Mouse (Mus musculus) lung, embryonic 16.5 days (tissue): ENCODE results near the gene Pex12. TPM values are rescaled to one million over a fixed set of nuclear protein-coding genes. Genes with fewer than 3 reads are reported as not detected.
"Not testable (repeated sequence)": the region's sequence is repeated elsewhere in the genome, so short reads cannot be mapped to it uniquely, and the experiment has no call there.

ENCODE experiments used
- ATAC-seq: fragments of 200-750 bp; cut with Nextera tagmentation; 2 replicates; pipeline ENCODE4 v1.8.0; 2017; ENCODE audit warnings: low read depth, mild to moderate bottlenecking, moderate library complexity
- H3K27ac ChIP-seq: fragments of 300-500 bp; sonication (generic); 2 replicates; pipeline ENCODE4 v1.5.1; 2014; ENCODE audit warnings: mild to moderate bottlenecking, control low read depth, low read length
- H3K27me3 ChIP-seq: fragments of 300-500 bp; sonication (generic); 2 replicates; pipeline ENCODE4 v1.6.1; 2014; ENCODE audit warnings: low read depth, low read length, mixed read lengths; ENCODE audit not compliant: control insufficient read depth, insufficient read depth
- H3K36me3 ChIP-seq: fragments of 300-500 bp; sonication (generic); 2 replicates; pipeline ENCODE4 v1.6.1; 2014; ENCODE audit warnings: low read length; ENCODE audit not compliant: control insufficient read depth, insufficient read depth
- H3K4me1 ChIP-seq: fragments of 300-500 bp; sonication (generic); replicated peaks from 2 replicates; pipeline ENCODE4 v1.6.1; 2014; ENCODE audit warnings: low read length, mixed read lengths; ENCODE audit not compliant: control insufficient read depth, insufficient read depth
- H3K4me2 ChIP-seq: fragments of 300-500 bp; sonication (generic); 2 replicates; pipeline ENCODE4 v1.6.1; 2014; ENCODE audit warnings: low read depth, low read length, control low read depth
- H3K4me3 ChIP-seq: fragments of 300-500 bp; sonication (generic); 2 replicates; pipeline ENCODE4 v1.5.1; 2014; ENCODE audit warnings: mild to moderate bottlenecking, low read length, control low read depth
- H3K9ac ChIP-seq: fragments of 300-500 bp; sonication (generic); 2 replicates; pipeline ENCODE4 v1.6.1; 2014; ENCODE audit warnings: low read length, control low read depth
- H3K9me3 ChIP-seq: fragments of 300-500 bp; sonication (generic); 2 replicates; pipeline ENCODE4 v1.6.1; 2016; ENCODE audit warnings: low read length; ENCODE audit not compliant: control insufficient read depth
- WGBS: fragments of 180-500 bp; shearing (Covaris S2); extraction: QIAGEN DNeasy Blood & Tissue Kit; methylation state at CpG from one replicate; pipeline ENCODE4 v1.1.7; 2014; 5-methylcytosine and 5-hydroxymethylcytosine counted together
- polyA plus RNA-seq: library from polyadenylated mRNA; unstranded; fragments of >200 nt; fragmentation: Nextera tagmentation; extraction: Ambion mirVana; gene quantifications from 2 replicates; pipeline ENCODE4 v1.2.1, GENCODE M21; 2015

Pex12 gene
- polyA plus RNA-seq, 1 experiment from 2014 or later = 13.1 TPM

- Histone ChIP-seq H3K9ac (no peak overlapping the region), H3K4me1 (peaks cover 3% of the 10 kb centered on the region; the same call in 1 of the 2 replicates), H3K27me3 (no peaks in the 10 kb centered on the region), H3K27ac (no peak overlapping the region), H3K4me2 (no peak overlapping the region), H3K36me3 (no peaks in the 10 kb centered on the region), H3K9me3 (no peaks in the 10 kb centered on the region), H3K4me3 (no peak overlapping the region)
- ATAC-seq = no peak
- 33% methylated on average over 7 of the region's 7 CpGs for WGBS
These were observed 26.1 kb downstream of the Pex12 start for GRCm38 (mm10) chr11:83276251-83276650.

DNA sequence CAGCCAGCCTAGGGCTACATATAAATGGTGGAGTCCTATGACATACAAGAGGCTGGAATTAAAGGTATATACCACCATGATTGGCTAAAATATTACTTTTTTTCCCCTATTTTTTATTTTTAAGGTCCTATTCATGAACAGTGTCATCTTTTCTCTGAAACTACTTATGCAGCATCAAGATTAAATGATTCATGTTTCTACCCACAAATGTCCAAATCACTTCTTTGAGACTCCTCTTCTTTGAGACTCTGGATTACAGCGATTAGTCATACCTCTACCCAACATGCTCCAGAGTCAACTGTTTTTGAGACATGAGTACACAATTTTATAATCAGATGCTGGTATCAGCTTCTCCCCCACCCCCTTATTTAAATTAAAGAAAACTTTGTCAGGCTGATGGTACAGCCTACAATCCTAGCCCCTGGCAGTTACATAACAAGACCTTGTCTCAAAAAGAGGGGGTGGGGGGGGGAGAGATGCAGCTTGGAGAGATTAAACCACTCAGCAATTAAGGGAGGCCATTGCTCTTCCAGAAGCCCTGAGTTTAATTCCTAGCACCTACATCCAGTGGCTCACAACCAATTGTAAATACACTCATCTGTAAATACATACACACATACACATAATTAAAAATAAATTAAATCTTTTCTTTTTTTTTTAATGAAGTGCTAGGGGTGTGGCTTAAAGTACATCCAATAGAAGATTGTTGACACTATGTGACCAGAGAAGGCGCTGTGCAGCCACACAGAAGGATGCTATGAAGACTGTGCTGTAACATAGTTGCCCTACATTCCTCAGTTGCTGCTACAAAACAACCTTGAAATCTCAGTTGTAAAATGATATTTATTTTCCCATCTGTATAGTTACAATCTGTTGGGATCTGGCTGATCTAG is 30.2 kb downstream of the Pex12 start:
- H3K4me2 ChIP-seq = peak overlapping the region; percentile 75; the same call in 1 of the 2 replicates
- peaks cover 3% of the 10 kb centered on the region; the same call in 1 of the 2 replicates for H3K4me1 ChIP-seq
- no peak overlapping the region for H3K9ac ChIP-seq
- H3K27me3 ChIP-seq = no peaks in the 10 kb centered on the region
- no peaks in the 10 kb centered on the region for H3K36me3 ChIP-seq
- H3K9me3 ChIP-seq = no peaks in the 10 kb centered on the region
- no peak overlapping the region for H3K4me3 ChIP-seq
- no peak overlapping the region for H3K27ac ChIP-seq
- ATAC-seq = no peak
- 17% methylated on average over 2 of the region's 2 CpGs for WGBS

DNA sequence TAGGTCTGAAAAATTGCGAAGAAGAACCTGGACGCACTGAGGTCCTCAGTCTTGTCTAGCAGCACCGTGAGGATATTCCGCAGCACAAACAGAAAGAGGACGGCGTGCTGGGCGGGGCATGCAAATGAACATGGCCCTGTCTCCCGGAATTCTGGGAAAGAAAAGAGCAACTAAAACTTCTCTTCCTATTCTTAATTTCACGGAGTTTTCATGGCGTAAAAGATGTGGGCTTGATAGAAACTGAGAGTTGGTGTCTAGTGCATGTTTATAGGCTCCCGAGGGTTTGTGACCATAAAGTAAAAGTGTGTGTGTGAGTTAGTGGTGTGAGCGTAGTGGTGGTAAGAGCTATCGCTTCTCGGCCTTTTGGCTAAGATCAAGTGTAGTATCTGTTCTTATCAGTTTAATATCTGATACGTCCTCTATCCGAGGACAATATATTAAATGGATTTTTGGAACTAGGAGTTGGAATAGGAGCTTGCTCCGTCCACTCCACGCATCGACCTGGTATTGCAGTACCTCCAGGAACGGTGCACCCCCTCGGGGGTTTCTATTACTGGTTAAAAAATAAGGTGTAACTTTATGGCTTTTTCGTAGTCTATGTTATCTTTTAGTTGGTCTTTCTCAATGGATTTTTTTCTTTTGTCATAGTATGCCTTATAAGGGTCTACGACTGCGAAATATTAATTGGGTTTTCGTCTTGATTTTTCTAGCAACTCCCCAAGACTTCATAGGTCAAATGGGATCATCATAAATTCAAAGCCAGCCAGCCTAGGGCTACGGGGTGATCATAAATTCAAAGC is 31.0 kb downstream of the Pex12 start:
- whole genome bisulfite sequencing = under 1% methylated on average over 26 of the region's 26 CpGs
- ATAC-seq = peak; percentile 91
- Histone ChIP-seq H3K36me3 (no peaks in the 10 kb centered on the region), H3K9me3 (no peaks in the 10 kb centered on the region), H3K4me2 (peak overlapping the region; percentile 75), H3K27ac (peak overlapping the region; percentile 68), H3K4me1 (peaks cover 3% of the 10 kb centered on the region; the same call in 1 of the 2 replicates), H3K9ac (peak overlapping the region; percentile 68), H3K4me3 (peak overlapping the region; percentile 72), H3K27me3 (no peaks in the 10 kb centered on the region)

DNA sequence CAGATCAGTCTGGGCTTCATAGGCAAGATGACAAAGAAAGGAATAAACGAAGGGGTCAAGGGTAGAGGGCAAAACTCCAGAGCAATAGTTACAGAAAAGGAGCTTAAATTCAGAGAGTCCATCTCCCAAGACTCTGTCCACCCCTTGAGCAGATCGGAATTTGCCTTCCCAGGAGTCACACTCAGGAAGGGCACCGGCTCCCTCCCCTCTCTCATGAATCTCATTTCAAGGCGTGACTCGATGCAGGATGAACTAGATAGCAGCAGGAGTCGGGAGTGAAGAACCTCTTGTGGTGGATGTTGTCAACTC is 31.6 kb downstream of the Pex12 start:
- Histone ChIP-seq H3K27ac (peak overlapping the region; percentile 68), H3K4me2 (peak overlapping the region; percentile 75), H3K36me3 (no peaks in the 10 kb centered on the region), H3K27me3 (no peaks in the 10 kb centered on the region), H3K4me3 (peak overlapping the region; percentile 72), H3K4me1 (no peaks in the 10 kb centered on the region), H3K9me3 (no peaks in the 10 kb centered on the region), H3K9ac (peak overlapping the region; percentile 68)
- WGBS = under 1% methylated on average over 6 of the region's 6 CpGs
- ATAC-seq = peak; percentile 51

DNA sequence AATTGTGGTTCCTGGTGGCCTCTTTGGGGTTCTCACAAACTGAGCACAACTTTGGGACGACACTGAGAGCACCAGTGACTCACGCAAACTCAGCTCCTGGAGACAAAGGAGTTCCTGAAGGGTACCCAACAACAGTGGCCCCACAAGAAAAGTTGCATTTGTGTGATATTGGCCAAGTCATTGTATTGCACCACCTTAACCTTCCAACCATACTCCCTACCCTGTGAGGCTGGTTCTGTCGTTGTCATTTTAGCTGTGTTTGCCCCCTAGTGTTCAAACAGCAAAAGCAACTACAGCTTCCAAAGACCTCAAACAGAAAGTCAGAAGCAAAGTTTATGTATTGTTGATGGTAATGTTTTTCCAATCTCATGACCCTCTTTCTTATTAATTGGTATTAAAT is 39.2 kb downstream of the Pex12 start:
- no peak overlapping the region for H3K4me3 ChIP-seq
- H3K9ac ChIP-seq = no peak overlapping the region
- no peaks in the 10 kb centered on the region for H3K4me1 ChIP-seq
- H3K27ac ChIP-seq = no peak overlapping the region
- 53% methylated on average over 3 of the region's 3 CpGs for WGBS
- H3K9me3 ChIP-seq = no peaks in the 10 kb centered on the region
- no peak for ATAC-seq
- no peaks in the 10 kb centered on the region for H3K36me3 ChIP-seq
- H3K4me2 ChIP-seq = no peak overlapping the region
- no peaks in the 10 kb centered on the region for H3K27me3 ChIP-seq

DNA sequence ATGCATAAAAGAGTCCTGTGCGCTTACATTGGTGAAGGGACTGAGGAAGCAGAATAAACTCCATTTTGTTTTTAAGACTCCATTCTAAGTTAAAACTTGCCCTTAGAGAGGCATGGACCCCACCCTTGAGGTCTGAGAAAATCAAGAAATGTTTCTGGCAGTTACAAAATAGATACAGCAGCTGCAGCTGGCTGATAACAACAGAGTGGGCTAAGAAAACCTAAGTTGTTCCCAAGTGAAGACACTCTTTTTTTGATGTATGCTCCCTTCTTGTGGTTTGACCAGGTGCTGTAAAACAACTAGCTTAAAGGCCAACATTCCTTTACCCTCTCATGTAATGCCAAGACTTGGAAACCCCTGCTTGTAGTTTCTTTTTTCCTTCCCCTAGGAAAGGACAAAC is 39.7 kb downstream of the Pex12 start:
- WGBS = 100% methylated on average over 1 of the region's 1 CpGs
- Histone ChIP-seq H3K4me3 (no peak overlapping the region), H3K9ac (no peak overlapping the region), H3K9me3 (no peaks in the 10 kb centered on the region), H3K27ac (no peak overlapping the region), H3K4me2 (no peak overlapping the region), H3K36me3 (no peaks in the 10 kb centered on the region), H3K4me1 (no peaks in the 10 kb centered on the region), H3K27me3 (no peaks in the 10 kb centered on the region)
- no peak for ATAC-seq

DNA sequence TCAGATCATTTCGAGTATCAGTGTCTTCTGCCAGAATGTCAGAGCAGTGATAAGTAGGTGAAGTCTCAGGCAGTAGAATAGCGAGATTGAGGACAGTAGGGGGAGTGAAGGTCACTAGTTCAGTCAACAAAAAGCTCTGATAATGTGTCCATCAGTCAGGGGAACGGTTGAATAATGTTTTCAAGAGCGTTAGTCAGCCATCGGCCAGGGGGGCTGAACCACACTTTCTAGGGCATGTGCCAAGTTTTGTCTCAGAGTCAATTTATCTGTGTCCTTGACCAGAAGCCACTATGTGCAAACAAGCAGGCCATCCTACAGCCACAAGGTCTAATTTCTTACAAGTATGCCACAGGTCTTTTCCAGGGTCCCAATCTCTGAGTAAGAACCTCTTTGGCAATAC is 45.2 kb downstream of the Pex12 start:
- not testable (repeated sequence) for H3K4me2 ChIP-seq, H3K9me3 ChIP-seq, H3K27me3 ChIP-seq, H3K9ac ChIP-seq, H3K27ac ChIP-seq, H3K4me3 ChIP-seq, ATAC-seq, H3K4me1 ChIP-seq, H3K36me3 ChIP-seq
- 28% methylated on average over 5 of the region's 5 CpGs for WGBS

Other genes with a start within 250 kb of the Pex12 start
- 7.5 and 8.2 TPM in 2 replicates for gene Slfn2, start 237.5 kb downstream of the Pex12 start, polyA plus RNA-seq
- gene Slfn1, start 185.7 kb downstream of the Pex12 start, polyA plus RNA-seq = 0.75 and 0.84 TPM in 2 replicates
- gene Slfn4, start 127.4 kb downstream of the Pex12 start, polyA plus RNA-seq = 0.11 TPM in 1 of 2 replicates, not detected in the other
- 1.1 and 1.2 TPM in 2 replicates for gene Slfn3, start 111.3 kb downstream of the Pex12 start, polyA plus RNA-seq
- gene Slfn14, start 15.9 kb downstream of the Pex12 start, polyA plus RNA-seq = 0.45 and 0.75 TPM in 2 replicates
- gene Ap2b1, start 3.6 kb downstream of the Pex12 start, polyA plus RNA-seq = 54.9 and 59.8 TPM in 2 replicates
- 0.41 and 0.62 TPM in 2 replicates for gene Rasl10b, start 106.6 kb upstream of the Pex12 start, polyA plus RNA-seq
- 0.53 and 0.82 TPM in 2 replicates for gene Gas2l2, start 126.9 kb upstream of the Pex12 start, polyA plus RNA-seq
- 0.39 TPM in 1 of 2 replicates, not detected in the other for gene 1700020L24Rik, start 135.1 kb upstream of the Pex12 start, polyA plus RNA-seq
- 1.7 and 1.8 TPM in 2 replicates for gene Mmp28, start 160.5 kb upstream of the Pex12 start, polyA plus RNA-seq
- gene Taf15, start 170.5 kb upstream of the Pex12 start, polyA plus RNA-seq = 12.3 and 13.9 TPM in 2 replicates
- not detected in 2 replicates for gene Heatr9, start 219.6 kb upstream of the Pex12 start, polyA plus RNA-seq
- 1.1 and 1.9 TPM in 2 replicates for gene Ccl5, start 227.9 kb upstream of the Pex12 start, polyA plus RNA-seq